Mouse (Mus musculus) layer of hippocampus, postnatal 25 days (tissue): ENCODE results near the gene Btbd35f10. TPM values are rescaled to one million over a fixed set of nuclear protein-coding genes. Genes with fewer than 3 reads are reported as not detected.
"Not testable (repeated sequence)": the region's sequence is repeated elsewhere in the genome, so short reads cannot be mapped to it uniquely, and the experiment has no call there.

Experiments used
- DNase-seq, 2 experiments: peaks; one replicate each; pipeline ENCODE4 v3.0.0; 2022; ENCODE audit warnings: mixed read lengths in 2 of 2, low spot score in 1 of 2; ENCODE audit errors: extremely low spot score in 1 of 2
- total RNA-seq, 2 experiments: library from RNA; stranded (reverse); gene quantifications; 2 replicates each; pipeline ENCODE4 v1.2.3; 2021

Btbd35f10 gene
- not detected for total RNA-seq

DNA sequence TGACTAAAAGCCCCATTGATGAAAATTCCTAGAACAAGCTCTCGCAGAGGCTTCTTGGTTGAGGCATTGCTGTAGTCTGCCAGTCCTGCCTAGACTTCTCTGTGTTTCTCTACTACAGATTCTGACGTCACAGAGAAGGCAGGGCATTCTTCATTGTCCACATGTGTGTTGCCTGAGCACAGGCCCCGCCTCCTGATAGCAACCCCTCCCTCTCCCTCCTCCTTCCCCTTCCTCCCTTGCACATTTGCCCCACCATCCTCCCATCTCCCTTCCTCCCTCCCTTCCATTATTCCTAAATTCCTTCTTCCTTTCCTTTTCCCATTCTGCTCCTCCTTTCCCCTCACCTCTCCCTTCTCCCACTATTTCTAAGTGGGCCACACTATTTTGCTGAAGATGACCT is at the start of gene Btbd35f10:
TSS of gene Btbd35f10 (minus strand) at position 101 of the 400 bp plus-strand sequence.
- not testable (repeated sequence) for DNase-seq

Other genes with a start within 250 kb of the Btbd35f10 start
- not detected for gene Btbd35f18, start 52.7 kb downstream of the Btbd35f10 start, total RNA-seq
- not detected for gene Btbd35f16, start 204.1 kb upstream of the Btbd35f10 start, total RNA-seq